Mouse (Mus musculus) kidney, postnatal 4 days (tissue): ENCODE results near the gene Eif4h.

Experiments
- DNase-seq, 2 experiments: peaks; one replicate each; pipeline ENCODE4 v3.0.0; 2021; ENCODE audit warnings: mixed read lengths in 2 of 2

Eif4h gene

GRCm38 (mm10) chr5:134604376-134604775 is 34.9 kb downstream of the Eif4h start:
- DNase-seq = peak in 1 of 2 experiments; percentile 35

GRCm38 (mm10) chr5:134597711-134598110 is 41.6 kb downstream of the Eif4h start:
- DNase-seq = peak; percentile 28 to 44

DNA sequence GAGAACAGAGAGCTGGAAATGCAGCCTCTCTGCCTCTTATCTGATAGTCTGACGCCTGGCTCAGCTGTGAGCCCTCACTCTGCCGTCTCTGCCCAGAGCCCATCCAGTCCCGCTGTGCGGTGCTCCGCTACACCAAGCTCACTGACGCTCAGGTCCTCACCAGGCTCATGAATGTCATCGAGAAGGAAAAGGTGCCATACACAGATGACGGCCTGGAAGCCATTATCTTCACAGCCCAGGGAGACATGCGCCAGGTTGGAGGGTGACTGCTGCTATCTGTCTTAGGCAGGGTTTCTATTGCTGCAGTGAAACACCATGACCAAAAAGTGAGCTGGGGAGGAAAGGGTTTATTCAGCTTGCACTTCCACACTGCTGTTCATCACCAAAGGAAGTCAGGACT is 46.2 kb downstream of the Eif4h start:
- no peak for DNase-seq

GRCm38 (mm10) chr5:134592026-134592581 is 47.2 kb downstream of the Eif4h start:
- DNase-seq = no peak

GRCm38 (mm10) chr5:134589900-134590299 is 49.4 kb downstream of the Eif4h start:
- no peak for DNase-seq

- DNase-seq = no peak
These were observed 54.5 kb downstream of the Eif4h start for GRCm38 (mm10) chr5:134584798-134585197.

GRCm38 (mm10) chr5:134583884-134584213 is 55.4 kb downstream of the Eif4h start:
- DNase-seq = no peak

DNA sequence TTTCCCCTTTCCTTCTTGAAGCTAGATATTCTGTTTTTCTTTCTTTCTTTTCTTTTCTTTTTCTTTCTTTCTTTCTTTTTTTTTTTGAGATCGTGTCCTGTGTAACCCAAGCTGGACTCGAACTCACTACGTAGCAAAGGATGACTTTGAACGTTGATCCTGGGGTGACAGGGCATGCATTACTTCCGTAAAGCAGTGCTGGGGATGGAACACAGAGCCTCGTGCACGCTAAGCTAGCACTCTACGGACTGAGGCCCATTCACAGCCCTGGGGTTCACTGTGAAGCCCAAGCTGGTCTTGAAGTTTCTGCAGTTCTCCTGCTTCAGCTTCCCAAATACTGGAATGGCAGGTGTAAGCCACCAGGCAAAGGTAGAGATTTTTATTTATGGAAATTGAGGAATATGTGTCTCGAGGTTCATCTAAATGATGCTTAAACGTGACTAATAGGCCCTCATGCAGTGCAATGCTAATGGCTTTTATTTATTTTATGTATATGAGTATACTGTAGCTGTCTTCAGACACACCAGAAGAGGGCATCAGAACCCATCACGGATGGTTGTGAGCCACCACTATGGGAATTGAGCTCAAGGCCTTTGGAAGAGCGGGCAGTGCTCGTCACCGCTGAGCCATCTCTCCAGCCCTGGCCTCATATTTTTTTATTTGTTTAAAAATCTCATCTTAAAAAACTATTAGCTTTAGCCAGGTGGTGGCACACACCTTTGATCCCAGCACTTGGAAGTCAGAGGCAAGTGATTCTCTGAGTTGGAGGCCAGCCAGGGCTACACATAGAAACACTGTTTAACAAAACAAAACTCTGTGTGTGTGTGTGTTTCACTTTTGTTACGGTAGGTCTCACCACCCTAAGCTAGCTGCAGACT is 56.0 kb downstream of the Eif4h start:
- DNase-seq = peak in 1 of 2 experiments; percentile 23

- peak; percentile 99 for DNase-seq
These were observed 56.9 kb downstream of the Eif4h start for GRCm38 (mm10) chr5:134582221-134582907.

- peak; percentile 29 to 50 for DNase-seq
These were observed 58.1 kb downstream of the Eif4h start, which contains the start of gene Rfc2 for GRCm38 (mm10) chr5:134581146-134581545. TSS of gene Rfc2 (plus strand) at chr5:134581366.

GRCm38 (mm10) chr5:134579135-134579534 is 60.2 kb downstream of the Eif4h start:
- no peak for DNase-seq

DNA sequence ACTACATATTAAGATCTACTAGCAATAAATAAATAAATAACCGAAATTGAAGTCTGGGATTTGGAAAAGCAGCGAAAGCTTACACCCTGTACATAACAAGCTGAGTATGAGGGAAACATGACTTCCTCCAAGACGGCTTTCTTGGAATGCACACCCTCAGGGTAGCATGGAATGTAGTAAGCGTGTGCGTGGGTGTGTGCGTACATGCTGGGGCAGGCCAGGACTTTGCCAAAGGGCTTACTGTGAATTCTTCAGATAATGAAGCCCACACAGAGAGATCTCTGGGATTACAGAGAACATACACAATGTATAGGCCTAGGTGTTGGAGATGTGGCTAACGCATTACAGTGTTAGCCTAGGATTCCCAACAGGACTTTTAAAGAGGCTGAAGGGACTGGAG is 61.8 kb downstream of the Eif4h start:
- DNase-seq = peak in 1 of 2 experiments; percentile 42

DNA sequence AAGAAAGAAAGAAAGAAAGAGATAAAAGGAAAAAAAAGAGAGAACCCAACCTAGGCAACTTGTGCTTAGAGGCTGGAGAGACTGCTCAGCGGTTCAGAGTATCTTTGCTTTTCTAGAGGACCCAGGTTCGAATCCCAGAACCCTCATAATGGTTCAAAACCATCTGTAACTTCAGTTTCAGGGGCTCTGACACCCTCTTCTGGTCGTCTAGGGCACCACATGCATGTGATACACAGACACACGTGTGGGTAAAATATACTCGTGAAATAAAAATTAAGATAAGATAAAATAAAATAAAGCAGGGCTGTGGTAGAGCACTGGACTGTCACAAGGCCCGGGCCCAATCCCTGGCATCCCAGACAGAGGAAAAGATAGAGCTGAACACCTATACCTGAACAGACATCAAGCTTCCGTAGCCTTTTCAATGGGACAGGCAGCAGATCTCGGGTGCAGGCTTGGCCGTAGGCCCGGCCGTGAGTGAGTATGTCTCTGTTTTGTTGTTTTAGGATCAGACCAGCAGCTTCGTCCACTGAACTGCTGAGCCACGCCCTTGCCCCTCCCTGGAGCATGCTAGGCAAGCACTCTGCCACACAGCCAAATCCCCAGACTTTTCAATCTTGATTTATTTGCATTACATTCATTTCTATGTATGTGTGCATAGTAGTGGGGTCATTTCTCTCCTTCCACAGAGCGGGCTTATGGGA is 62.6 kb downstream of the Eif4h start:
- peak; percentile 33 to 60 for DNase-seq

GRCm38 (mm10) chr5:134575833-134576232 is 63.5 kb downstream of the Eif4h start:
- DNase-seq = no peak

- peak; percentile 39 to 58 for DNase-seq
These were observed 66.6 kb downstream of the Eif4h start for GRCm38 (mm10) chr5:134572508-134573214.

GRCm38 (mm10) chr5:134571730-134572507 is 67.4 kb downstream of the Eif4h start:
- DNase-seq = peak; percentile 70 to 80
